Comparison of ENCODE assay signal across 21 mouse cellular contexts in genomic region chr19:32552106-32552505, GRCm38 (mm10). TPM values are rescaled to one million over a fixed set of nuclear protein-coding genes. Genes with fewer than 3 reads are reported as not detected.
A peak's percentile ranks its signal among the peaks of the same experiment; 100 is the strongest.
DNase-seq lines count a peak whose midpoint lies in the region; ATAC-seq and TF ChIP-seq lines count a peak whose summit lies in the region.
"Had no signal": no experiment of that assay in that cellular context is flagged by ENCODE, and none has a peak within 500 bp of the region (broad histone marks: within the 10 kb centered on the region; RNA-seq: fewer than 3 reads in every experiment).

No protein-coding gene starts in this region.

- H3K36me3 ChIP-seq in liver, postnatal 0 days (replicated peaks; ENCODE audit: insufficient read depth, low read length): no peaks in the 10 kb centered on the region
- no peaks in the 10 kb centered on the region for H3K36me3 ChIP-seq in liver, embryonic 11.5 days (ENCODE audit: control insufficient read depth, insufficient read depth, low read length)
- H3K36me3 ChIP-seq: forebrain, embryonic 15.5 days; hindbrain, embryonic 15.5 days; liver, embryonic 15.5 days had no signal

- 60% methylated on average over 1 of the region's 1 CpGs for WGBS in liver, postnatal 0 days (ENCODE audit: insufficient replicate concordance)
- 54% methylated on average over 1 of the region's 1 CpGs for WGBS in liver, embryonic 11.5 days

- peaks cover 4% of the 10 kb centered on the region; the same call in 1 of the 2 replicates for H3K4me1 ChIP-seq in liver, postnatal 0 days (ENCODE audit: insufficient read depth)
- no peaks in the 10 kb centered on the region for H3K4me1 ChIP-seq in liver, embryonic 11.5 days (replicated peaks; ENCODE audit: control insufficient read depth, insufficient read depth, low read length)
- H3K4me1 ChIP-seq: hindbrain, embryonic 15.5 days; liver, embryonic 15.5 days; megakaryocyte, embryonic 14.5 days had no signal

- peak; percentile 34 to 66 for DNase-seq in heart, adult 9 months (ENCODE audit: low spot score in 2 of 2)
- no peak for DNase-seq in heart, postnatal 14 days
- DNase-seq in liver, postnatal 0 days: no peak
- no peak for DNase-seq in liver, embryonic 11.5 days (ENCODE audit: low spot score)
- DNase-seq in fibroblast of lung, adult 2 months (ENCODE audit: low read depth): peak; percentile 78
- no peak for DNase-seq in layer of hippocampus, postnatal 36 days
- no peak for DNase-seq in thymus, postnatal 36 days
- DNase-seq: adrenal gland, postnatal 10 days; cerebellum, adult 9-11 months; kidney, postnatal 4 days; lung, postnatal 10 days; midbrain, embryonic 14.5 days; thymus, adult 18-20 months had no signal

- intact Hi-C loops in heart, postnatal 14 days (cut with DNase I): no loop called here

- H3K27ac ChIP-seq in liver, postnatal 0 days (ENCODE audit: low read depth): peak overlapping the region; percentile 87
- no peak overlapping the region for H3K27ac ChIP-seq in liver, embryonic 11.5 days (ENCODE audit: low read depth, low read length)
- H3K27ac ChIP-seq: forebrain, embryonic 15.5 days; hindbrain, embryonic 15.5 days; liver, embryonic 15.5 days had no signal

- no peak overlapping the region for H3K4me2 ChIP-seq in liver, postnatal 0 days (ENCODE audit: low read depth, low read length)
- no peak overlapping the region for H3K4me2 ChIP-seq in liver, embryonic 11.5 days
- H3K4me2 ChIP-seq: forebrain, embryonic 15.5 days; hindbrain, embryonic 15.5 days; liver, embryonic 15.5 days had no signal

- no peak overlapping the region for H3K4me3 ChIP-seq in liver, postnatal 0 days (ENCODE audit: low read depth, low read length)
- no peak overlapping the region for H3K4me3 ChIP-seq in liver, embryonic 11.5 days (ENCODE audit: low read depth, low read length)
- H3K4me3 ChIP-seq: erythroblast, embryonic 14.5 days; forebrain, embryonic 15.5 days; hindbrain, embryonic 15.5 days; liver, embryonic 15.5 days; megakaryocyte, embryonic 14.5 days; myocyte had no signal

- ATAC-seq in liver, postnatal 0 days: no peak
- ATAC-seq in liver, embryonic 11.5 days (replicated peaks; ENCODE audit: low FRiP score): no peak
- ATAC-seq: activated CD4-positive, CD25-positive, alpha-beta regulatory T cell, adult 4 months; forebrain, embryonic 15.5 days; intestine, embryonic 16.5 days had no signal

- TF ChIP-seq CTCF in liver, postnatal 0 days (IDR thresholded peaks at IDR 0.05; ENCODE audit: low read depth): no peak

- no peak for TF ChIP-seq EP300 in liver, postnatal 0 days (IDR thresholded peaks at IDR 0.05; ENCODE audit: low read depth)

- H3K9ac ChIP-seq in liver, postnatal 0 days (replicated peaks): no peak overlapping the region
- H3K9ac ChIP-seq in liver, embryonic 11.5 days (ENCODE audit: low read depth, low read length): no peak overlapping the region
- H3K9ac ChIP-seq: forebrain, embryonic 15.5 days; hindbrain, embryonic 15.5 days; liver, embryonic 15.5 days had no signal

- H3K27me3 ChIP-seq in liver, postnatal 0 days (ENCODE audit: insufficient read depth, low read length): no peaks in the 10 kb centered on the region
- no peaks in the 10 kb centered on the region for H3K27me3 ChIP-seq in liver, embryonic 11.5 days (replicated peaks; ENCODE audit: control insufficient read depth, insufficient read depth, low read length)
- H3K27me3 ChIP-seq: forebrain, embryonic 15.5 days; hindbrain, embryonic 15.5 days; liver, embryonic 15.5 days had no signal

- no peaks in the 10 kb centered on the region for H3K9me3 ChIP-seq in liver, postnatal 0 days (ENCODE audit: low read length)
- H3K9me3 ChIP-seq in liver, embryonic 11.5 days (ENCODE audit: control insufficient read depth, low read length): no peaks in the 10 kb centered on the region
- H3K9me3 ChIP-seq: forebrain, embryonic 15.5 days; hindbrain, embryonic 15.5 days; liver, embryonic 15.5 days; megakaryocyte, embryonic 14.5 days had no signal

RNA-seq across cellular contexts. Expression of gene Papss2, which starts 43.5 kb away (rescaled TPM):
- total RNA-seq in heart, postnatal 14 days (2021): 10 to 100 TPM; 15.6 to 18.7 TPM
- polyA plus RNA-seq in liver, postnatal 0 days (2015; fragmentation: Nextera tagmentation; extraction: Ambion mirVana): 29.6 and 35.5 TPM in 2 replicates
- 3.4 and 3.5 TPM in 2 replicates for polyA plus RNA-seq in liver, embryonic 11.5 days (2014; fragmentation: Nextera tagmentation; extraction: Ambion mirVana)
- total RNA-seq in layer of hippocampus, postnatal 36 days (2021): 10 to 100 TPM; 11.0 to 12.1 TPM

Comparison
In these comparisons a context has a peak if more than half of its experiments do, and no peak if none do; other contexts are left out.
1. DNase-seq: peak in heart, adult 9 months (2 of 2) and fibroblast of lung, adult 2 months (single experiment); none in heart, postnatal 14 days (0 of 2), liver, postnatal 0 days (single experiment), liver, embryonic 11.5 days (single experiment), layer of hippocampus, postnatal 36 days (0 of 2) and thymus, postnatal 36 days (0 of 2).